16 mouse cellular contexts compared by ENCODE assay signal in the genomic region with DNA sequence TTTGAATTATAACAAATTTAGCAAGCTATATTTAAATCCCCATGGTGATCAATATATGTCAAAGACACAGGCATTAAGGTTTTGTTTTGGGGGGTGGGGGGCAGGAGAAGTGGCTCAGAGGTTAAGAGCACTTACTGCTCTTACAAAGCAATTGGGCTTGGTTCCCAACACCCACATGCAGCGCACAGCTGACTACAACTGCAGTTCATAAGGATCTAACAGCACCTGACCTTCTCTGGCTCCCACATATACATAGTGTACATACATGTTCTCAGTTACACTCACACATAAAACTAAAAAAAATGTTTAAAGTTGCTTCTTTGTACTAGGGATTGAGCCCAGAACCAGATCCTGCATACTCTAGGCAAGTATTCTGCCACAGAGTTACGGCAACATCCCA.
"Had no signal": no experiment of that assay in that cellular context is flagged by ENCODE, and none has a peak within 500 bp of the region (broad histone marks: within the 10 kb centered on the region; RNA-seq: fewer than 3 reads in every experiment).

No protein-coding gene starts in this region.

- H3K4me1 ChIP-seq: neural tube, embryonic 13.5 days; neural tube, embryonic 15.5 days; stomach, embryonic 15.5 days had no signal

- H3K4me3 ChIP-seq: neural tube, embryonic 13.5 days; neural tube, embryonic 15.5 days; stomach, embryonic 15.5 days had no signal

- H3K4me2 ChIP-seq: neural tube, embryonic 13.5 days; neural tube, embryonic 15.5 days; stomach, embryonic 15.5 days had no signal

- DNase-seq: retina, postnatal 1 day; right cerebral cortex, adult 18-20 months; right cerebral cortex, postnatal 14 days; right cerebral cortex, postnatal 25 days; right cerebral cortex, postnatal 4 days; spleen, adult 18-20 months; thymus, adult 18-20 months; thymus, adult 2 months; thymus, postnatal 14 days; thymus, postnatal 25 days; thymus, postnatal 36 days; thymus, postnatal 4 days had no signal

- H3K9me3 ChIP-seq: neural tube, embryonic 13.5 days; neural tube, embryonic 15.5 days; stomach, embryonic 15.5 days had no signal

- H3K27me3 ChIP-seq: neural tube, embryonic 13.5 days; neural tube, embryonic 15.5 days; stomach, embryonic 15.5 days had no signal

- H3K27ac ChIP-seq: neural tube, embryonic 13.5 days; neural tube, embryonic 15.5 days; stomach, embryonic 15.5 days; stomach, postnatal 0 days had no signal

- H3K9ac ChIP-seq: neural tube, embryonic 13.5 days; neural tube, embryonic 15.5 days; stomach, embryonic 15.5 days had no signal
